Mouse (Mus musculus): ENCODE measurements around the gene Reck.
A peak's percentile ranks its signal among the peaks of the same experiment; 100 is the strongest.

Gene Reck

GRCm38 (mm10) chr4:43906443-43906842 lies 31.1 kb downstream of the Reck start:
- DNase-seq = peak in 1 of 2 experiments; percentile 72

DNA sequence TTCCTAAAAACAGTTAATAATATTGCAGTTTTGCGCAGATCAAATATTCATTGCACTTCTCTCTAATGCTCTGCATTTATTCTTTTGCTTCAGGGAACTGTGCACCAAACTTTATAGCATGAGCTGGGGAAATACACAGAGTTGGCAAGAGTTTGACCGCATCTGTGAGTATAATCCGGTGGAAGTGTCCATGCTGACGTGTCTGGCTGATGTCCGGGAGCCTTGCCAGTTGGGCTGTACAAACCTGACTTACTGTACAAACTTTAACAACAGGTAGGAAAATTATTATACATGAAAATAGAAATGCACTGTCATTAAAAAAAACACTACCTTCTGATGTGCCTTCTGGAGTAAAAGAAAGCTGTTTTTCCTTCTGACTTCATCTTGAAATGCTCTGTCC lies 42.9 kb downstream of the Reck start:
- DNase-seq = no peak

- no peak for DNase-seq
Measured at GRCm38 (mm10) chr4:43920602-43921001, 45.3 kb downstream of the Reck start.

DNA sequence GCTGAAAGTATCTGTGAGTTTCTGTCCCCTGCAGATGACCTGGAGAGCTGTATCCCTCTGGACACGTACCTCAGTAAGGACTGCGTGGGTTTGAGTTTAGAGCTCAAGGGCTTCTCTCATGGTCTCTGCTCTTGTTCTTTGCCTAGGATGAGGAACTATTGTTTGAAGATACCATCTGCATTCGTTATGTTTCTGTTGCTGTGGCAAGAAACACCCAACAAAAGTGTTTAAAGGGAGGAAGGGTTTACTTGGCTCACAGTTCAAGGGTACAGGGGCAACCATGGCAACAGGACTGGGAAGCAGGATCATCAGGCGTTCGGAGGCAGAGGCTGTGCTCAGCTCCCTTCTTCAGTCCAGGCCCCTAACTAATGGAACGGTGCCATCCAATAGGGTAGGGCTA lies 49.8 kb downstream of the Reck start:
- DNase-seq = no peak

GRCm38 (mm10) chr4:43925779-43926178 lies 50.4 kb downstream of the Reck start:
- peak; percentile 83 to 92 for DNase-seq

- peak in 1 of 2 experiments; percentile 47 for DNase-seq
Measured at GRCm38 (mm10) chr4:43927826-43928225, 52.5 kb downstream of the Reck start.

DNA sequence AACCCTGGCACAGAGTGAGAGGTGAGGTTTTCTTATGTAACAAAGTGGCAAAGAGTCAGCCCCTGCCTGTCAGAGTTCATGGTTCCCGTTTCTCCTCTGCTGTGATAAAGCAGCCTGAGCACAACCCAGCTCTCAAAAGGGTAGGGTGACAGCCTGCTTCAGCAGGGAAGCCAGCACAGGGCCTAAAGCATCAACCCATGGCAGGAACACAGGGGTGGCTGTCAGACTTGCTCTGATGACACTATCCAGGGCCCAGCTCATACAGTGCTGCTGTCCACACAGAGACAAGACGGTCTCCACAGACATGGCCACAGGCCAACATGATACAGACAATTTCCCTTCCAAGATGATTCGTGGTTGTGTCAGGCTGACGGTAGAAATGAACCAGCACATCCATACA lies 56.5 kb downstream of the Reck start:
- no peak for DNase-seq

DNA sequence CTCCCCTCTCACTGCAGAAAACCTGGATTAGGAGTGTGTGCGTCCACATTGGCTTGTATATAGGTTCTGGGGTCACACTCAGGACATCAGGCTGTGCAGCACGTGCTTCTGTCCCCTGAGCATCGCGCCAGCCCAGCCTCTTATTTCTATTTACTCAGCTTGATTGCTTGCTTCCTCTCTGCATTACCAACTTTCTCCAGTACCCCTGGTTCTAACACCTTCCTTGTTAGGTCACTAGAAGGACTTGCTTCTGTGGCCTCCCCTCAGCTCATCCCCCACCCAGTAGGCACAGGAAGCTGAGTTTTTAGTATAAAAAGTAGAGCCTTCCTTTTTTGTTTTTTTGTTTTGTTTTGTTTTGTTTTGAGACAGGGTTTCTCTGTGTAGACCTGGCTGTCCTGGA lies 60.9 kb downstream of the Reck start:
- DNase-seq = no peak

DNA sequence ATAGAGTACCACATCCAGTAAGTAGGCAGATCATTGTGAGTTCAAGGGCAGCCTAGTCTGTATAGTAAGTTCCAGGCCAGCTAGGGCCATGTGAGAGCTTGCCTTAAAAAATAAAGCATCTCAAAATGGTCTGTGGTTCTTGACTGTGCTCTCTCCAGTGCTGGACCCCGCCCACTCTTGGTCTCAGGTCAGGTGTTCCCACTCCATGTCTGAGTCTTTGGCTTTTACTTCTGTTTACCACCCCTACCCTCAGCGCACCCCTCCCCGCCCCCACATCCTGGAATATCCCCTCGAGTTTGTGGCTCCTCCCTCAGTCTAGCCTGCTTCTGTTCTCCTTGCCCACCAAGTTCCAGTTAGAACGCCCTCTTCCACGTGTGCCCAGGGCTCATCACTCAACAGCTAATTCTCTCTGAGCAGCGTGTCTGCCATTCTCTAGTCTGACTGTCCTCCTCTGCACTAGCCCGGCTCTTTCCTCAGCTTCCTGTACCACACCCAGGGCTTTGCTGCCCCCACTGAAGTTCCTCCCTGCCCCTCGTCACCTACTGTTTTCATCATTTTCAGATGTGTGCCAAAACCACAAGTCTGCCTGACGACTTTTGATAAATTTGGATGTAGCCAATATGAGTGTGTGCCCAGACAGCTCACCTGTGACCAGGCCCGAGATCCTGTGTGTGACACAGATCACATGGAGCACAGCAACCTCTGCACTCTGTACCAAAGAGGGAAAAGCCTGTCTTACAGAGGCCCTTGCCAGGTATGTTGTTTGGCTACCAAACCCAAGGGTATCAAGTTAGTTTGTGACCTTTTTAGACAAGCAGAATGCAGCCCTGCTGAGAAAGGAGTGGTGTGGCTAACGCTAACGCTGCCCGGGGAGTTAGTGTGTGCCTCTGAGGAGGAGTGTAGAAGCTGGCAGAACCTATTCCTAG lies 61.7 kb downstream of the Reck start:
- no peak for DNase-seq

DNA sequence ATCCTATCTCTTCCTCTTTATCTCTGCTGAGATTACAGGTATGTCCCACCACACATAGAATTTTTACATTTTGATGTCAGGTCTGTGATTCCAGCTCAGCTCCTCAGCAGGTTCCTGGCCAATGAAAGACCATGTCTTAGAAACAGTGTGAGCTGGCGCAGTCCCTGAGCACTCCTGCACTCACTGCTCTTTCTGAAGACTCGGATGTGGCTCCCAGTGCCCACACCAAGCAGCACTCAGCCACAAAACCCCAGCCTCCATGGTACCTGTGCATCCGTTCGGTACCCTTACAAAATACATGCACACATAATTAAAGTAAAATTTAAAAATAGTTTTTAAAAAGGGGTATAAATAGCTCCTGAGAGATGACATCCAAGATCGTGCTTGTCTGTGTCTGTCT lies 66.0 kb downstream of the Reck start:
- no peak for DNase-seq

DNA sequence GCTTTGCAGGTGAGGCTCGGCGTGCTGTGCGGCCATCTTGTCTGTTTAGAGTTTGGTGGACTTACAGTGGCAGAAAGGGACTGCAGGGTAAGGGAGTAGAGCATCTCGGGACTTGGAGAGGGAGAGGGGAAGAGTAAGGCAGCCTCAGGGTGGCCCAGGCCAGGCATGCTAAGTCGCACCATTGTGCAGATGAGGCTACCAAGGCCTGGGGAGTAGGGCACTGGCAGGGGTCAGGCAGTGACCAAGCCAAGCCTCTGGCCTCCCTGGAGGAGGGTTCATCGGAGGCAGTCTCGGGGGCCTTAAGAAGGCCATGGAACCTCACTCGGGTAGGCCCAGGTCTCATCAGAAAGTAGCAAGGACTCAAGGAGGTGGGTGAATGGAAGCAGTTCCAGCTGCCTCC lies 67.1 kb downstream of the Reck start:
- DNase-seq = no peak

DNA sequence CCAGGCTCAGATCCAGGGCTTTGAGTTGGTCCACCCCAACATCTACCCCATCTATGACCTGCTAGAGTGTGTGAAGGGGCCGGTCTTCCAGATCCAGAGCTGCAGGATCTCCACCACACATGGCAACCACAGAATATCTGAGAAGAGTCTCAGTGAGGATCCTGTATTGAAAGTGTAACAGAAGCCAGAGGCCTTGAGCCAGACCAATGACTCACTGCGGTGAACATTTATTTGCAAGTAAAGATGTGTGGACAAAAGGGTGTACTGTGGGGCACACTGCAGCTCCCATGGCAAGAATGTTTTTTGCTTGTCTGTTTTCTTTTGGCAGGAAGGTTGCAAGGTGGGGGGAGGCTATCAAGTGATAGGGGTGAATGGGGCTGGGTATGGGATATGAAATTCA lies 72.2 kb downstream of the Reck start:
- no peak for DNase-seq

- peak; percentile 74 to 77 for DNase-seq
Measured at GRCm38 (mm10) chr4:43957292-43957845, 82.0 kb downstream of the Reck start, which contains the start of gene Glipr2. TSS of gene Glipr2 (plus strand) at chr4:43957401.

GRCm38 (mm10) chr4:43957846-43958461 lies 82.6 kb downstream of the Reck start:
- DNase-seq = peak; percentile 36 to 40

DNA sequence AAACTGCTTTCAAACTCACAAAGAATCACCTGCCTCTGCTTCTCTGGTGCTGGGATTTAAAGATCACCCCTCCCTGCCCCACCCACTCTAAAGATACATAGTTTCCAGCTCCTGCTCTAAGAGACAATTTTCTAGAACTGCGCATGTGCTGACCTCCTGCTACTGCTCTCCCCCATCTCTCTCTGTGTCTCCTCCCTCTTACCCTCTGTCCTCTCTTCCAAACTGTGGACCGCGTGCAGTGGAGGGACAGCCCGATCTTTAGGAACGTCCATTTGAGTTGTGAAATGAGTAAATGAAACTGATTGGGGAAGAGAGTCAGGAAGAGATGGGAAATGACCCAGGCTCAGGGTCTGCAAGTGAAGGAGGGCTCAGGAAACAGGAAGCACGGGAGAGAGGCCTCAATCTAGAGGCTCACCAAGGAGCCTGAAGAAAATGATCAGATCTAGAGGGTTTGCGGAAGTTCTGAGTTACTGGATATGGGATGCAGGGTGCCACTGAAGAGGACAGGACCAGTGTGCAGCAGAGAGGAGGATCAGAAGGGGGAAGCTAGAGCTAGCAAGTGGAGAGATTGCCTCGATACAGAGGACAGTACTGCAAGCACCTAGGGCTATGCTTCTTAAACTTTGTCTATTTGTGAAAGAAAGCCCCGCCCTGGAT lies 84.3 kb downstream of the Reck start:
- no peak for DNase-seq

DNA sequence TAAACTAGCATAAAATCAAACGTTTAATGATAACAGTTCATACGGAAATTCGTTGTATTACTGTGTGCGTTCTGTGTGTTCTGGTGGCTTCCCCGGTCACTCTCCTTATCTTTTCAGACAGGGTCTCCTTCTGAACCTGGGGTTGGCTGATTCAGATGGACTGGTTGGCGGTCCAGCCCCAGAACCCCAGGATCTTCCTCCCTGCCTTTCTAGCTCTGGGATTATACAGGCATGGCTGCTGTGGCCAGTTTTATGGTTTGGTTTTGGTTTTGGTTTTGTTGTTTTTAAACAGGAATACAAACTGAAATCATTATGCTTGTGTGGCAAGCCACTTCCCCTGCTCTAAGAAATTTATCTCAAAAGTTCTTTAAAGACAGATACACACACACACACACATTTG lies 84.9 kb downstream of the Reck start:
- no peak for DNase-seq

DNA sequence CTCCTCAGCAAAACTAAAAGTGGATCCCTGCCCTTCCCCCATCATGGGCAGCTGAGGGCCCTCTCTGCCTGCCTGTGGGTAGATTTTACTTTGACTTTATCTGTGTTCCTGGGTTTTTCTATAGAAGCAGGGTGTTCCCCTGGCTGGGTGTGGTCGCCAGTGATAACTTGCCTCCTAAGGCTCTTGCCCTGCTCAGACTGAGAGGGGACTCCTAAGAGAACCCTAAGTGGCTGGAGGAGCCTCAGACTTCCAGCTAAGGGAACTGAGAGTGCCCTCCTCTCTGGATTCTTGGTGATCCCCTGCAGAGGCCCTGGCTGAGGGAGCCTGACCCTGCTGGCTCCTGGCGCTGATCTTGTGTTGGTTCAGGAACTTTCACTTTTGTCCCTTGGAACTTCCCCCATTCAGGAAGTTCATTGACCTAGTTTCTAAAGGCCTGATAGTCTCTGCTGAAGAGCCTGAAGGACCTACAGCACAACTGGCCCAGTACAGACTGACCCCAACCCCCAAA lies 89.0 kb downstream of the Reck start:
- peak; percentile 54 to 73 for DNase-seq

GRCm38 (mm10) chr4:43964951-43965684 lies 89.8 kb downstream of the Reck start:
- DNase-seq = no peak

DNA sequence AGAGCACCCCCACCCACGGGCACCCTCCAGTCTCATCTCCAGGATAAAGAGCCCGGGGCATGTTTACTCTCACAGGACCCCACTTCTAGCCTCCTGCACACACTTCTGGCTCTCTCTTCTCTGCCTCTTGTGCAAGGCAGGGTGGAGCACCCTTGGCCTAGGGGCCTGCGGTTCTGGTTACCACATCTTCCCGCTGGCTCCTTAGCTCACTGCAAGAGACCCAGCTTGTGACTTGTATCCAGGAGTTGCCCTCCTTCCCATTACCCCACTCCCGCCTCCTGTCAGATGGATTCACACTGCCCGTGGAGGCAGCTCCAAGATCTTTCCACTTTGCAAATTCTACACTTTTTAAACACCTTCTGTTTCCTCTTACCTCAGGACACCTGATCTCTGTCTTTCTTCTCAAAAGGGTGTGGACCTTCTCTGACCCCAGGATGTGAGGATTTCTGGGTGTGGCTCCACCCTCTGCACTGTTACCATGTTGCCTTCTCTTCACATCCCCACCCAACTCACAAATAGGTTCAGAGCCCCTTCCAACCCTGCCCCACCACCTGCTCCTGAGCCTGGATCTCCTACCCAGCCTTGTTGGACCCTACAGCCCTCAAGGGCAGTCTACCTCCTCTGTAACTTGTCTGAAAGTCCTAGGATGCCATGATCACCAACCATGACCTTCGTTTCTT lies 90.7 kb downstream of the Reck start:
- no peak for DNase-seq

- DNase-seq = peak; percentile 83 to 89
Measured at GRCm38 (mm10) chr4:43968650-43969049, 93.3 kb downstream of the Reck start.

DNA sequence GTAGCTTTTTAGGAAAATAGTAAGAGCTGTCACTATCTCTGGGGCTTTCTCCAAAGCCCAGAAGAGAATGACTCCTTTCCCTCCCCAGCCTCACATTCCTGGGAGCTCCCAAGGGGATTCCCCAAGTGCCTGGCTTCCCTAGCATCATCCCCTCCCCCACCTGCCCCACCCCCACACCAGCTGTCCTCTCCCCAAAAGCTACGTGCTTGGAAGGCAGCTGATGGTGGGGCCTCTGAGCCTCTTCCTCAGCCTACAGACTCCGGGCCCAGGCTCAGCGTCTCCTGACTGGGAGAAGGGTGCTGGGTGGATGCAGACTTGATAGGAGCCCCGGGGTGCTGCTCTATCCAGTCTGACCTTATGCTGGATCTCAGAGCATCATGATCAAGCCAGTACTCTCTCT lies 94.0 kb downstream of the Reck start:
- no peak for DNase-seq
